Mouse (Mus musculus) heart, adult 11 months (tissue): ENCODE results near the gene Rps24.
"Not testable (repeated sequence)": the region's sequence is repeated elsewhere in the genome, so short reads cannot be mapped to it uniquely, and the experiment has no call there.

Source experiments
- DNase-seq: peaks from one replicate; pipeline ENCODE4 v3.0.0; 2022

Gene Rps24

DNA sequence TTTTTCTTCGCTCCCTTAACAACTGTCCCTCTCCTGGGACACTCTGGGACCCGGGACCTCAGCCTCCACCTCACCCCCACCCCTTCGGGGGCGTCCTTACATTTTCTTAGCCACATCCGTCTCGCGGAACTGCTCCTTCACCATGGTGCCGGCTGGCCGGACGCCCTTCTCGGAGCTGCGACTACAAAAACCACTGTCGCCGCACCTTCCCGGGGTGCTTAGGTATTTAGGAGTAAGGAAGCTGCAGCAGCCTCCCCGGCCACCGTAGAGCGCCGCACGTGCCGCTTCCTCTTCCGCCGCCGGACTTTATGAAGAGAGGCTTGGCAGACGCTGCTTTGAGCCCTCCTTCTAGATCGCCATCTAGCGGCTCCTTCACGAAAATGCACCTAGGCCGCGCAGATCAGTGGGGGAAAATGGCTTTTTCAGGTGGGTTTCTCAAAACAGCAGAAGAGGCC, at the start of gene Rps24, which contains the start of gene Polr3a:
TSS of gene Rps24 (plus strand) at position 353 of the 455 bp plus-strand sequence.
TSS of gene Polr3a (minus strand) at position 286 of the 455 bp plus-strand sequence.
- DNase-seq, result peak; percentile 99

DNA sequence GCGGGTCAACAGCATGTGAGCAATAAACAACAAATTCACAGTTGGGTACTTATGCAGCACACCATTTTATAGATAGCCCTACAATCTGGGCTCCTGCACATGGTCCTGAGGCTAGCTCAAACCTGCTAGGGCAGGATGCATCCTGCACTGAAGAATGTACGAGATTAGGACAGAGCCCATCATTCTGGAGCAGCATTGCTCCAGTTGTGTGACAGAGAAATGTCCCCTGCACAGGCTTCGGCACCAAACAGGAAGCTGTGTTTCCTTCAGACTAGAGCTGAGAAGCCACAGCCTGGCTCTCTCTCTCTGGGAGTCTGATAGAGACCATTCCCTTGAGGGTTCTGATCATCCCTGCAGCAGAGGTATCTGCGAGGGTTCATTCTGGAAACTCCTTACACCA, 43.4 kb upstream of the Rps24 start:
- peak; percentile 52 for DNase-seq

DNA sequence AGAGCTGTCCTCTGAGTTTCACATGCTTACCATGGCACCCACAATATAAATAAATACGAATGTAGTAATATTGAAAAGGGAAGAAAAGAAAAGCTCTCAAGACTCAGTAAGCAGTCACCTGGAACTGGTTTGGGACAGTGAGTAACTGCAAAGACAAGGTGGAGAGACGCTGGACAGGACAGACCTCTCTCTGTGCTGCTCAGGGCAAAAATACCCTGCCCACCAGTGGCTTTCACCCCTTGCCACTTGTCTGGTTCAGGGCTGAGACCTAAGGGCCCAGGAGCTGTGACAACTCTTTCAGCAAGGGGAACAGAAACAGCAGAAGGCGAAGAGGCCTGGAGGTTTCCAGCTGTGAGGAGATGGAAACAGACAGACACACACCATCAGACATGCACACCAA, 28.7 kb upstream of the Rps24 start:
- DNase-seq, result no peak

DNA sequence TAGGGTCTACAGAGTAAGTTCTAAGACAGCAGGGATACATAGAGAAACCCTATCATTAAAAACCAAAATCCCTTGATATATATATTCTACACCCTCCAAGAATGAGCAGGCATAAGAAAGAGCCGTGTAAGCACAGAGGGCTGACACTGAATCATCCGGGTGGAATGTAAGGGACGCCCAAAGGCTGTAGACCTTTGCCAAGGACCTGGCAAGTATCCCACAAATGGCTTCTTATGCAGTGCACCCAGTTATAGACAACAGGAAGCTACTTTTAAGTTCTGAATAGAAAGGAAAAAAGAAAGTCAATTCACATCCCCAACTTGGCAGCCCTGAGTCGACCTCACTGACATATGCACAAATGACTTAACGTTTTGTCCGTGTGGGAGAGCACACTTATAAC, 18.1 kb upstream of the Rps24 start:
- DNase-seq, result no peak

- no peak for DNase-seq
Measured at GRCm38 (mm10) chr14:24486241-24486767, 621 bp upstream of the Rps24 start.

GRCm38 (mm10) chr14:24489772-24490171, 2.8 kb downstream of the Rps24 start:
- DNase-seq, result not testable (repeated sequence)

DNA sequence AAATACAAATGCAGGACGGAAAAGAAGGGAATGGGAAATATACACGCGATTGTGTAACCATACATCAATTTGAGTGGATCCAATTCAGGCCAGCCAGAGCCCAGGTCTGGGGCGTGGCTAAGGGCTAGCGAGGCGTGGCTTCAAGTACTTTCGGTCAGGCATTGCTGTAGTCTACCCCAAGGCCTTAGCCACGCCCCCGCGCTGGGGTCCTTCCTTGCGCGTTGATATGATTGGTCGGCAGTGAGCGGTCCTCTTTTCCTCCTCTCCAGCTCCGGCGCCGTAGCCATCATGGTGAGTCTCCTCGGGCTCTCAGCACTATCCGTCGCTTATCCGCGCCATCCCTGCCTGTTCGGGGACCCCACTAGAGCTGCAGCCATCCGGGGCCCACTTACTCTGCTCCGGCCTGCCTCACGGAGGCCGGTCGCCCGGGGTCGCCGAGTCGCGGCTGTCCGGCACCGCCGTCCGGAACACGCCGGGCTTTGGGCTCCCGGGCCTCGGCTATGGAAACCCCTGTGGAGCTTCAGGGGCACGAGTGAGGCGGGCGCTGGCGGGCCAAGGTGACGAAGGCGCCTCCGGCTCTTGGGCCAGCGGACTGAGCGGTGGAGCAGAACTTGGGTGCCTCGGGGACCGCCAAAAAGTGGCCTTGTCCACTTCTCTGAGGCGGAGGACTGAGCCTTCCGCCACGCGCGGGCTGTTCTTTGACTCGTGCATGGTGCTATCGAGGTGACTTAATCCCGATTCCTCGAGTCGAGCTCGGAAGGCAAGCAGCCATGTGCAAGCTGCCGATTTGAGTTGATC, 3.7 kb downstream of the Rps24 start:
- peak; percentile 100 for DNase-seq

GRCm38 (mm10) chr14:24491266-24491981, 4.5 kb downstream of the Rps24 start:
- DNase-seq, result no peak

GRCm38 (mm10) chr14:24493256-24493655, 6.3 kb downstream of the Rps24 start:
- DNase-seq, result no peak

GRCm38 (mm10) chr14:24496507-24496906, 9.6 kb downstream of the Rps24 start:
- no peak for DNase-seq

DNA sequence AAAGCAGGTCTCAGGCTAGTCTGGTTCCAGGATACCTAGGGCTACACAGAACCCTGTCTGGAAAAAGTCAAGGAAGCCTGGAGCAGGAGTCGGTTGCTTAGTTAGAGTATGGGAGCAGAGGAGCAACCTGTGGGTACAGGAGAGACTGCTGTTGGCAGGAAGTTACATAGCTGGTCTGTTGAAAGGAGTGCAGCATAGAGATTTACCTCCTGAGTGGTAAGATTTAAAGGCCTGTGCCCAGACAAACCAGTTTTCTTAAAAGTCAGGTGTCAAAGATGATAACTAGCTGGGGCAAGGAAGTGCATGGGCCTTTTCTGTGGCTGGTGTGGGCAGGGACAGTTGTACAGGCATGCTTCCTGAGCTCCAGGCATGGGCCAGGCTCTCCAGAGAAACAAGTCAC, 10.5 kb downstream of the Rps24 start:
- no peak for DNase-seq

- DNase-seq, result no peak
Measured at GRCm38 (mm10) chr14:24498561-24499255, 11.8 kb downstream of the Rps24 start.

GRCm38 (mm10) chr14:24499478-24499877, 12.6 kb downstream of the Rps24 start:
- DNase-seq, result no peak

GRCm38 (mm10) chr14:24500091-24500844, 13.3 kb downstream of the Rps24 start:
- peak; percentile 96 for DNase-seq

DNA sequence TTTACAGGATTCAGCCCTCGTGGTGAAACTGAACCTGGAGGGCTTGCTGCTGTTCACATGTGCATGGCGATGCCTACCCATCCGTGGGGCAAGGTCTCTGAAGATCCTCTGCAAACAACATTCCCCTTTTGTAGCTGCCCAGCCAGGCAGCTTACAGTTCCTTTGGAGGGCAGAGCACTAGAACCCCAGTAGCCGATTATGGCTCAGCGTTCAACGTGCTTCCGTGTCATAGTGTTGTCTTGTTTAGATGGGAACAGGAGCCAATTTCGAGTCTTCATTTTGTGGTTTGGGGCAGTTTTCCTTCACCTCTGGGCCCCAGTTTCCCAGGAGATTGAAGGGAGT, 13.9 kb downstream of the Rps24 start:
- no peak for DNase-seq

DNA sequence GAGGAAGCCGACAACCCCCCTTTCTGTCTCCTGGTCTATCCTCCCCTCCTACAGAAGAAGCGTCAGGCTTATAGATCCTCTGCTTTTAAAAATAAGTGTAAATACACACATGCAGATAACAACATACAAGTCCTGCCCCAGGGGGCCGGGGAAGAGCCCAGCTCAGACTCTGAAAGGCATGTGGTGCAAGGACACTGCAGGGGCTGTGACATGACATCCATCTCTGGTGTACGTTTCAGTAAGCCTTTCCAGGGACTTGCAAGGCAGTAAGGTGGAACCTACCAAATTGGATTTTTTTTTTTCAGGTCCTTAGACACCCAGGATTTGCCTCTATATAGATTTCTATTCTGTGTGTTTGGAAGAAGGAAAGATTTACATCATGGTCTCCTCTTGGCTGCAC, 14.3 kb downstream of the Rps24 start:
- no peak for DNase-seq

- no peak for DNase-seq
Measured at GRCm38 (mm10) chr14:24507452-24508069, 20.6 kb downstream of the Rps24 start.

GRCm38 (mm10) chr14:24508070-24508773, 21.3 kb downstream of the Rps24 start:
- DNase-seq, result peak; percentile 87

- DNase-seq, result no peak
Measured at GRCm38 (mm10) chr14:24509557-24509956, 22.6 kb downstream of the Rps24 start.

- no peak for DNase-seq
Measured at GRCm38 (mm10) chr14:24510218-24510617, 23.3 kb downstream of the Rps24 start.

- DNase-seq, result peak; percentile 85
Measured at GRCm38 (mm10) chr14:24510679-24511078, 23.8 kb downstream of the Rps24 start.
